Mouse (Mus musculus) adipocyte (in vitro differentiated cells): ENCODE data around the gene H2-Aa.

ENCODE experiments used
- DNase-seq: peaks from one replicate; pipeline ENCODE4 v3.0.0-alpha.2; 2016; ENCODE audit warnings: low spot score

Gene H2-Aa

GRCm38 (mm10) chr17:34263811-34264371 is 23.7 kb downstream of the H2-Aa start:
- DNase-seq = no peak

GRCm38 (mm10) chr17:34263068-34263467 is 24.6 kb downstream of the H2-Aa start:
- DNase-seq = peak; percentile 73

GRCm38 (mm10) chr17:34261502-34261901 is 26.1 kb downstream of the H2-Aa start:
- peak; percentile 81 for DNase-seq

GRCm38 (mm10) chr17:34260551-34260950 is 27.1 kb downstream of the H2-Aa start:
- DNase-seq = no peak

- DNase-seq = peak; percentile 60
Observed at GRCm38 (mm10) chr17:34257594-34258375, 29.8 kb downstream of the H2-Aa start, which contains the start of gene H2-Ab1. Gene H2-Ab1 (plus strand): TSS chr17:34257689.

GRCm38 (mm10) chr17:34256501-34256900 is 31.1 kb downstream of the H2-Aa start:
- no peak for DNase-seq

- DNase-seq = no peak
Observed at GRCm38 (mm10) chr17:34251666-34252065, 36.0 kb downstream of the H2-Aa start.

- peak; percentile 69 for DNase-seq
Observed at GRCm38 (mm10) chr17:34249878-34250277, 37.7 kb downstream of the H2-Aa start.

GRCm38 (mm10) chr17:34249361-34249760 is 38.3 kb downstream of the H2-Aa start:
- no peak for DNase-seq

- DNase-seq = no peak
Observed at GRCm38 (mm10) chr17:34248764-34249163, 38.9 kb downstream of the H2-Aa start.

- DNase-seq = peak; percentile 20
Observed at GRCm38 (mm10) chr17:34247047-34247446, 40.6 kb downstream of the H2-Aa start.

GRCm38 (mm10) chr17:34244656-34245055 is 43.0 kb downstream of the H2-Aa start:
- DNase-seq = no peak

- DNase-seq = no peak
Observed at GRCm38 (mm10) chr17:34240916-34241315, 46.7 kb downstream of the H2-Aa start.

- DNase-seq = no peak
Observed at GRCm38 (mm10) chr17:34240366-34240765, 47.3 kb downstream of the H2-Aa start.

- no peak for DNase-seq
Observed at GRCm38 (mm10) chr17:34239601-34240041, 48.0 kb downstream of the H2-Aa start.

- peak; percentile 68 for DNase-seq
Observed at GRCm38 (mm10) chr17:34238706-34239105, 48.9 kb downstream of the H2-Aa start, which contains the start of gene H2-Ob. Gene H2-Ob (plus strand): TSS chr17:34238903.

GRCm38 (mm10) chr17:34237741-34238140 is 49.9 kb downstream of the H2-Aa start:
- DNase-seq = no peak

- peak; percentile 79 for DNase-seq
Observed at GRCm38 (mm10) chr17:34236691-34237090, 50.9 kb downstream of the H2-Aa start.

- DNase-seq = peak; percentile 80
Observed at GRCm38 (mm10) chr17:34234926-34235325, 52.7 kb downstream of the H2-Aa start.
